9 mouse cellular contexts compared by ENCODE assay signal in the genomic region with DNA sequence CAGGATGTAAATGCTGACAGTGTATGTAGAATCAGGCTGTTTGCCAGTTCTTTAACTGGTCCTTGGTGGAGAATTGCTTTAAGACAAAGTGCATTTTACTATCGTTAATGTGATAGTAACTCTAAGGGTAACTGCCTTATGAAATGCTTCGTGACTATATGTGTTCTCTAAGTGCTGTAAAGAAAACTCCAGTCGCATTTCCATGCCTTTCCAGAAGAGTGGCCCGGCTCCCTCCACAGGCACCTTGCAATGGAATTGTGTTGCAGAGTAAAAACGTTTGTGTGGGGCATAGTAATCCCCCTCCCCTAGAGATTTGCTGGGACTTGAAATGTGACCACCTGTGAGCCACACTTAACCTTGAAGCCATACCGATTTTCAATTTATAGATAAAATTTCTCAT. TPM values are rescaled to one million over a fixed set of nuclear protein-coding genes. Genes with fewer than 3 reads are reported as not detected.
DNase-seq lines count a peak whose midpoint lies in the region; ATAC-seq and TF ChIP-seq lines count a peak whose summit lies in the region.
"Had no signal": no experiment of that assay in that cellular context is flagged by ENCODE, and none has a peak within 500 bp of the region (broad histone marks: within the 10 kb centered on the region; RNA-seq: fewer than 3 reads in every experiment).

No protein-coding gene starts in this region.

- no peaks in the 10 kb centered on the region for H3K9me3 ChIP-seq in heart, embryonic 14.5 days (ENCODE audit: control insufficient read depth, low read length)
- H3K9me3 ChIP-seq in forebrain, embryonic 16.5 days (ENCODE audit: control insufficient read depth, low read length): no peaks in the 10 kb centered on the region
- H3K9me3 ChIP-seq in liver, embryonic 14.5 days (ENCODE audit: control insufficient read depth, low read length): no peaks in the 10 kb centered on the region

- H3K36me3 ChIP-seq in heart, embryonic 14.5 days (ENCODE audit: control insufficient read depth, insufficient read depth, low read length): no peaks in the 10 kb centered on the region
- H3K36me3 ChIP-seq in forebrain, embryonic 16.5 days (ENCODE audit: control insufficient read depth, insufficient read depth): no peaks in the 10 kb centered on the region
- no peaks in the 10 kb centered on the region for H3K36me3 ChIP-seq in liver, embryonic 14.5 days (replicated peaks; ENCODE audit: control insufficient read depth, insufficient read depth, low read depth)

- H3K4me3 ChIP-seq in heart, embryonic 14.5 days (ENCODE audit: control insufficient read depth in 1 of 2, insufficient read depth in 1 of 2, low read depth in 1 of 2, low read length in 2 of 2): peak overlapping the region; percentile 56 to 98
- peak overlapping the region; percentile 38 for H3K4me3 ChIP-seq in bone marrow, adult 2 months (replicated peaks; ENCODE audit: control insufficient read depth, low read depth, low read length)
- H3K4me3 ChIP-seq in forebrain, embryonic 16.5 days (replicated peaks; ENCODE audit: low read length): peak overlapping the region; percentile 57
- H3K4me3 ChIP-seq in liver, embryonic 14.5 days (ENCODE audit: insufficient read depth in 1 of 2, low read depth in 2 of 2, low read length in 2 of 2): peak overlapping the region; percentile 39 to 65

- H3K4me1 ChIP-seq in heart, embryonic 14.5 days (ENCODE audit: control insufficient read depth in 2 of 2, insufficient read depth in 2 of 2, low read length in 2 of 2): peaks cover 2 to 7% of the 10 kb centered on the region in 2 experiments; a peak in 2 of 4 replicates
- H3K4me1 ChIP-seq in bone marrow, adult 2 months (ENCODE audit: control insufficient read depth, insufficient read depth, low read length): no peaks in the 10 kb centered on the region; the same call in 1 of the 2 replicates
- H3K4me1 ChIP-seq in forebrain, embryonic 16.5 days (replicated peaks; ENCODE audit: control insufficient read depth, insufficient read depth, low read length): peaks cover 4% of the 10 kb centered on the region
- H3K4me1 ChIP-seq in liver, embryonic 14.5 days (replicated peaks; ENCODE audit: control insufficient read depth in 2 of 2, insufficient read depth in 2 of 2, low read length in 1 of 2): peaks cover 0 to 9% of the 10 kb centered on the region in 2 experiments; a peak in 1 of 4 replicates

- no peak for ATAC-seq in heart, embryonic 14.5 days (ENCODE audit: insufficient number of reproducible peaks, insufficient read depth, low FRiP score, low read depth)
- ATAC-seq in forebrain, embryonic 16.5 days: no peak
- ATAC-seq in liver, embryonic 14.5 days (ENCODE audit: insufficient read depth): no peak

- DNase-seq in heart, postnatal 4 days: no peak
- no peak for DNase-seq in liver, embryonic 14.5 days (ENCODE audit: low read depth in 3 of 3, low spot score in 3 of 3)
- DNase-seq in embryo, embryonic 11 days: no peak
- no peak for DNase-seq in left cerebral cortex, postnatal 10 days (ENCODE audit: extremely low spot score in 1 of 2, low spot score in 2 of 2)
- no peak for DNase-seq in layer of hippocampus, adult 18-20 months (ENCODE audit: low spot score in 2 of 2)
- DNase-seq: layer of hippocampus, adult 9-11 months had no signal

- no peak for TF ChIP-seq EP300 in liver, embryonic 14.5 days (IDR thresholded peaks at IDR 0.05; ENCODE audit: low read depth)

- intact Hi-C loops in left cerebral cortex, postnatal 10 days (cut with DNase I): loop anchor here (5.0 to 10.0 kb wide), 6 partner anchors 131 to 621 kb away; no protein-coding TSS in a partner anchor

- no peak for TF ChIP-seq POLR2A in bone marrow, adult 2 months (IDR thresholded peaks at IDR 0.05; ENCODE audit: borderline replicate concordance, control insufficient read depth, low read depth, low read length)

- no peaks in the 10 kb centered on the region for H3K27me3 ChIP-seq in heart, embryonic 14.5 days (ENCODE audit: control insufficient read depth, insufficient read depth, low read length)
- no peaks in the 10 kb centered on the region for H3K27me3 ChIP-seq in forebrain, embryonic 16.5 days (replicated peaks; ENCODE audit: control insufficient read depth, insufficient read depth, low read length)
- H3K27me3 ChIP-seq in liver, embryonic 14.5 days (ENCODE audit: control insufficient read depth, insufficient read depth, low read length): no peaks in the 10 kb centered on the region; the same call in 1 of the 2 replicates

- WGBS in heart, embryonic 14.5 days: 7% methylated on average over 6 of the region's 6 CpGs
- WGBS in bone marrow, adult 2 months: under 1% methylated on average over 6 of the region's 6 CpGs
- WGBS in forebrain, embryonic 16.5 days: 39% methylated on average over 6 of the region's 6 CpGs
- 13% methylated on average over 6 of the region's 6 CpGs for WGBS in liver, embryonic 14.5 days (ENCODE audit: insufficient replicate concordance)

- no peak for TF ChIP-seq CTCF in bone marrow, adult 2 months (IDR thresholded peaks at IDR 0.05; ENCODE audit: control insufficient read depth, insufficient read depth, low read length)
- TF ChIP-seq CTCF in liver, embryonic 14.5 days (IDR thresholded peaks at IDR 0.05; ENCODE audit: low read depth): no peak

- peak overlapping the region in 1 of 2 experiments; percentile 96; a peak in 3 of 4 replicates for H3K27ac ChIP-seq in heart, embryonic 14.5 days (replicated peaks in 1 of 2; ENCODE audit: control insufficient read depth in 1 of 2, insufficient read depth in 1 of 2, low read depth in 2 of 2, low read length in 2 of 2)
- peak overlapping the region; percentile 51; the same call in 1 of the 2 replicates for H3K27ac ChIP-seq in bone marrow, adult 2 months (ENCODE audit: control insufficient read depth, insufficient read depth, low read depth, low read length, poor library complexity)
- H3K27ac ChIP-seq in forebrain, embryonic 16.5 days (ENCODE audit: low read length): peak overlapping the region; percentile 31
- H3K27ac ChIP-seq in liver, embryonic 14.5 days: no peak overlapping the region

- peak overlapping the region; percentile 87 for H3K9ac ChIP-seq in heart, embryonic 14.5 days (ENCODE audit: low read length)
- peak overlapping the region; percentile 76 for H3K9ac ChIP-seq in forebrain, embryonic 16.5 days (replicated peaks; ENCODE audit: low read depth, low read length)
- no peak overlapping the region for H3K9ac ChIP-seq in liver, embryonic 14.5 days (replicated peaks)

- peak overlapping the region; percentile 64 for H3K4me2 ChIP-seq in heart, embryonic 14.5 days (ENCODE audit: low read length)
- H3K4me2 ChIP-seq in forebrain, embryonic 16.5 days (ENCODE audit: low read length): peak overlapping the region; percentile 81
- peak overlapping the region; percentile 76 for H3K4me2 ChIP-seq in liver, embryonic 14.5 days (ENCODE audit: low read depth)

RNA-seq across cellular contexts. Expression of gene Mef2c, which starts 22.2 kb away (rescaled TPM):
- polyA plus RNA-seq in heart, embryonic 14.5 days (2014; fragmentation: Nextera tagmentation; extraction: Ambion mirVana): 112 and 114 TPM in 2 replicates
- total RNA-seq in heart, postnatal 4 days (2021): 100 to 1,000 TPM; 108 to 116 TPM
- 27.4 and 37.8 TPM in 2 replicates for polyA plus RNA-seq in bone marrow, adult 2 months (2011; ENCODE audit: insufficient read depth, insufficient read length, low replicate concordance, missing spikeins)
- polyA plus RNA-seq in forebrain, embryonic 16.5 days (2015; fragmentation: Nextera tagmentation; extraction: Ambion mirVana): 300 and 367 TPM in 2 replicates
- 2.3 and 3.2 TPM in 2 replicates for polyA plus RNA-seq in liver, embryonic 14.5 days (2012; rRNA removed)
- polyA plus RNA-seq in liver, embryonic 14.5 days (2014; fragmentation: Nextera tagmentation; extraction: Ambion mirVana): 8.3 and 8.7 TPM in 2 replicates
- 1,000 to 10,000 TPM; 1,053 to 1,235 TPM for total RNA-seq in left cerebral cortex, postnatal 10 days (2021)
- total RNA-seq in layer of hippocampus, adult 18-20 months (2021): 100 to 1,000 TPM; 112 to 119 TPM
